Mouse (Mus musculus): ENCODE measurements around the gene Gm10217.

- TF ChIP-seq CTCF (IDR thresholded peaks at IDR 0.05) (no peak), EP300 (IDR thresholded peaks at IDR 0.05; ENCODE audit: insufficient read depth, low read depth, low read length) (no peak)
These were observed 3.4 kb upstream of the Gm10217 start for GRCm38 (mm10) chr8:9860539-9861203.
